Mouse (Mus musculus): ENCODE data around the gene Fam222b. TPM values are rescaled to one million over a fixed set of nuclear protein-coding genes. Genes with fewer than 3 reads are reported as not detected.

Fam222b gene
- polyA plus RNA-seq, 1 experiment from 2014 or later = 12.7 TPM

DNA sequence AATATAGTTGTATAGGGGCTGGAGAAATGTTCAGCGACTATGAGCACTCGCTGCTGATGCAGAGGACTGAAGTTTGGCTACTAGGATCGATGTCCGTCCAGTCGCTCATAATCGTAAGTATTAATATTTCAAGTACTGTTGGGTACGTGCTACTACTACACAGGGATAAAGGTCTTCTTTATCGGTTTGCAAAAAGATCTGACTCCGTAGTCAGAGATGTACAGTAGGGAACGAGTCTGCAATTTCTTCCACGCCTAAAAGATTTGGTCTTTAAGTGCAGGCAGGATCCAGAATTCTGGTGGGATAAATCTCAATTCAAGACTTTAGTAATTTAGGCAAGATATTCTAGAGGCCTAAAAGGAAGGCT, 340 bp upstream of the Fam222b start:
- WGBS = 59% methylated on average over 11 of the region's 11 CpGs
- ATAC-seq (ENCODE audit: insufficient number of reproducible peaks, insufficient read depth, low FRiP score, low TSS enrichment, low read depth) = no peak
- Histone ChIP-seq H3K4me2 (peak overlapping the region; percentile 84), H3K36me3 (no peaks in the 10 kb centered on the region; the same call in 1 of the 2 replicates), H3K27me3 (no peaks in the 10 kb centered on the region), H3K4me1 (replicated peaks) (peaks cover 21% of the 10 kb centered on the region), H3K27ac (no peak overlapping the region), H3K4me3 (replicated peaks) (peak overlapping the region; percentile 83), H3K9ac (replicated peaks) (peak overlapping the region; percentile 83; the same call in 1 of the 2 replicates), H3K9me3 (no peaks in the 10 kb centered on the region)

DNA sequence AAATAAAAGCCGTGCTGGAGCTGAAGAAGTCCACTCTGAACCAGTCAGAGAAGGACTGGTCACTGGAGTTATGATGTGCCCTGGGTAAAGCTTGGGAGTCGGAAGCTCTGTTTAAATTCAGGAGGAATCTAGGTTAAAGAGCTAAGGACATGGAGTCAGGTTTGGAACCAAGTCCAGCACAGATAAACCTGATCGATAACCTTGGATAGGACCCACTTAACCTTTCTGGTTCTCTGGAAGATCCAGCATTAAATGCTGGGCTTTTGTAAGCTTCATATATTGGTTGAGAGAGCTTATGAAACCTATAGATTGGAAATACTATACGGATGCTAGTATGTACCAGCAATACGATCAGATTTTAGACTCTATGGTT, 670 bp downstream of the Fam222b start:
- peak overlapping the region; percentile 83 for H3K9ac ChIP-seq (replicated peaks)
- peaks cover 21% of the 10 kb centered on the region for H3K4me1 ChIP-seq (replicated peaks)
- no peaks in the 10 kb centered on the region for H3K27me3 ChIP-seq
- H3K9me3 ChIP-seq = no peaks in the 10 kb centered on the region
- ATAC-seq (ENCODE audit: insufficient number of reproducible peaks, insufficient read depth, low FRiP score, low TSS enrichment, low read depth) = no peak
- no peak overlapping the region for H3K27ac ChIP-seq
- WGBS = 30% methylated on average over 5 of the region's 5 CpGs
- no peaks in the 10 kb centered on the region; the same call in 1 of the 2 replicates for H3K36me3 ChIP-seq
- peak overlapping the region; percentile 84 for H3K4me2 ChIP-seq
- H3K4me3 ChIP-seq (replicated peaks) = peak overlapping the region; percentile 83

DNA sequence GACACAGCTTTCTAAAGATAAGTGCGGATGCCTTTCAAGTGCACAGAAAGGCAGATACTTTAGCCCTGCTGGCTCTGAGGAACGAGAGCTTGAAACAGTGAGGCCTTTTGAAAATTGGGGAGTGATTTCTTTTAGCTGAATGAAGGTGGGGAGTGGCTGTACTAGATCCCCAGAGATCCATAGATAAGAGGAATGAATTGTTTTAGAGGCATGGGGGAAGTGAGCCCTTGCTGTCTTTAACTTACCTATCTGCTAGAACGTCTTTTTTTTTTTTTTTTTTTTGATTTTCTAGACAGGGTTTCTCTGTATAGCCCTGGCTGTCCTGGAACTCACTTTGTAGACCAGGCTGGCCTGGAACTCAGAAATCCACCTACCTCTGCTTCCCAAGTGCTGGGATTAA, 2.6 kb downstream of the Fam222b start:
- peak overlapping the region; percentile 42; the same call in 1 of the 2 replicates for H3K9ac ChIP-seq (replicated peaks)
- 68% methylated on average over 3 of the region's 3 CpGs for WGBS
- peaks cover 21% of the 10 kb centered on the region for H3K4me1 ChIP-seq (replicated peaks)
- peak overlapping the region; percentile 84 for H3K4me2 ChIP-seq
- no peaks in the 10 kb centered on the region for H3K27me3 ChIP-seq
- H3K4me3 ChIP-seq (replicated peaks) = 0 out of 2 replicates have a peak overlapping the region, but pooled peaks have one; percentile 6
- no peak for ATAC-seq (ENCODE audit: insufficient number of reproducible peaks, insufficient read depth, low FRiP score, low TSS enrichment, low read depth)
- no peak overlapping the region for H3K27ac ChIP-seq
- peaks cover 9% of the 10 kb centered on the region; the same call in 1 of the 2 replicates for H3K36me3 ChIP-seq
- no peaks in the 10 kb centered on the region for H3K9me3 ChIP-seq

DNA sequence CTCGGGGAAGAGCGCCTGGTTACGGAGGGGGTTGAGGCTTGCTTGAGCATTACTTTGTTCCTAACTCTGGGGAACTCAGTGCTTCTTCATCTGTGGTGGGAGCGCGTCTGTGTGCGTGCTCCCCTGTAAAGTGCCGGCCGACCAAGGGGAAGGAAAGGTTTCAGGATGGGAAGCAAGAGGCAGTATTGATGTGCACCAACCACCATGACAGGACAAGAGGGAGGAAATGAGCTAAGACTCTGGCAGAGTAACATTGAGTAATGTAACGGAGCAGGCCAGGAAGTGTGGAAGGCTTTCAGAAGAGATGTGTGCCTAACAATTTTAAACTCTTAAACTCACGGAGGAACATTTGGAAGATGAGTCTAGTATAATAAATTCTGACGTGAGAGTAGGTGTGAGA, 6.3 kb downstream of the Fam222b start:
- Histone ChIP-seq H3K9me3 (no peaks in the 10 kb centered on the region), H3K36me3 (peaks cover 16% of the 10 kb centered on the region; the same call in 1 of the 2 replicates), H3K27me3 (no peaks in the 10 kb centered on the region), H3K27ac (no peak overlapping the region), H3K4me2 (no peak overlapping the region), H3K4me1 (replicated peaks) (peaks cover 13% of the 10 kb centered on the region), H3K9ac (replicated peaks) (no peak overlapping the region), H3K4me3 (replicated peaks) (no peak overlapping the region)
- WGBS = 92% methylated on average over 11 of the region's 11 CpGs
- ATAC-seq (ENCODE audit: insufficient number of reproducible peaks, insufficient read depth, low FRiP score, low TSS enrichment, low read depth) = no peak

DNA sequence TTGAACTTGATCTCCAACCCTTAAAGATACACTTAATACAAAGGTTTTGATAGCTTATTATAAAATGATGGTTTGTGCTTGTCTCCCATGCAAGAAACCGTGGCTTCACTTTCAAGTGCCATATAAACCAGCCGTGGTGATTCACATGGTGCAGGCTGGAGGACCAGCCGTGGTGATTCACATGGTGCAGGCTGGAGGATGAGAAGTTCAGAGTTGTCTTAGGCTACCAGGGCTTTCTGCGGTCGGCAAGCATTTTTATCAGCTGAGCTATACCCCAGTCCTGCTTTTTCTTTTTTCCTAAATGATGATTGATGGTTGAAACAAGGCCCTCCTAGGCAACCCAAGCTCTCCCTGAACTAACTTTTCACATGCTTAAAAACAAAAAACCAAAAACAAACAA, 7.7 kb downstream of the Fam222b start:
- 89% methylated on average over 5 of the region's 5 CpGs for WGBS
- Histone ChIP-seq H3K36me3 (peaks cover 26% of the 10 kb centered on the region), H3K4me2 (no peak overlapping the region), H3K27me3 (no peaks in the 10 kb centered on the region), H3K4me3 (replicated peaks) (no peak overlapping the region), H3K9me3 (no peaks in the 10 kb centered on the region), H3K27ac (no peak overlapping the region), H3K4me1 (replicated peaks) (no peaks in the 10 kb centered on the region; the same call in 1 of the 2 replicates), H3K9ac (replicated peaks) (no peak overlapping the region)
- no peak for ATAC-seq (ENCODE audit: insufficient number of reproducible peaks, insufficient read depth, low FRiP score, low TSS enrichment, low read depth)

DNA sequence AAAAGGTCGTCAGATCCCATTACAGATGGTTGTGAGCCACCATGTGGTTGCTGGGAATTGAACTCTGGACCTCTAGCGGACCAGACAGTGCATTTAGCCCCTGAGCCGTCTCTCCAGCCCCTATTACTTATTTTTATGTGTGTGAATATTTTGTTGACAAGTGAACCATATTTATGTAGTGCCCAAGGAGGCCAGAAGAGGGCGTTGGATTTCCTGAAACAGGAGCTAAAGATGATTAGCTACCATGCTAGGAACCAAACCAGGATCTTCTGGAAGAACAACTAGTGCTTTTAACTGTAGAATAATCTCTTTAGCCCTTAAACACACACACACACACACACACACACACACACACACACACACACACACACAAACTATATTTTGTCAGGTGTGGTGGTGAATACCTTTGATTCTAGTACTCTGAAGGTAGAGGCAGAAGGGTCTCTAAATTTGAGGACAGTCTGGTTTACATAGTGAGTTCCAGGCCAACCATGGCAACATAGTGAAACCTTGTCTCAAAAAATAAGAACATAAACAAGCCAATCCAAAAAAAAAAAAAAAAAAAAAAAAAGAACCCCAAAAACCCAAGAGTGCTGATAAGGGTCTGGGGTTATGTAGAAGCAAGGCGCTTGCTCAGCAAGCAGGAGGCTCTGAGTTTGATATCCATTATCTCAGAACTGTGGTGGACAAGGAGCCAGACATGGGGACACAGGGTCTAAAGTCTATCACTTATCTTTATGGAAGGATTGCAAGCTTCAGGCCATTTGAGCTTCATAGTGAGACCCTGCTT, 8.7 kb downstream of the Fam222b start:
- H3K4me3 ChIP-seq (replicated peaks) = no peak overlapping the region
- no peak for ATAC-seq (ENCODE audit: insufficient number of reproducible peaks, insufficient read depth, low FRiP score, low TSS enrichment, low read depth)
- H3K27me3 ChIP-seq = no peaks in the 10 kb centered on the region
- 0 out of 2 replicates have a peak, but pooled peaks cover 3% of the 10 kb centered on the region for H3K9me3 ChIP-seq
- H3K4me2 ChIP-seq = no peak overlapping the region
- 66% methylated on average over 5 of the region's 5 CpGs for whole genome bisulfite sequencing
- H3K9ac ChIP-seq (replicated peaks) = no peak overlapping the region
- no peak overlapping the region for H3K27ac ChIP-seq
- H3K4me1 ChIP-seq (replicated peaks) = no peaks in the 10 kb centered on the region
- peaks cover 31% of the 10 kb centered on the region for H3K36me3 ChIP-seq

DNA sequence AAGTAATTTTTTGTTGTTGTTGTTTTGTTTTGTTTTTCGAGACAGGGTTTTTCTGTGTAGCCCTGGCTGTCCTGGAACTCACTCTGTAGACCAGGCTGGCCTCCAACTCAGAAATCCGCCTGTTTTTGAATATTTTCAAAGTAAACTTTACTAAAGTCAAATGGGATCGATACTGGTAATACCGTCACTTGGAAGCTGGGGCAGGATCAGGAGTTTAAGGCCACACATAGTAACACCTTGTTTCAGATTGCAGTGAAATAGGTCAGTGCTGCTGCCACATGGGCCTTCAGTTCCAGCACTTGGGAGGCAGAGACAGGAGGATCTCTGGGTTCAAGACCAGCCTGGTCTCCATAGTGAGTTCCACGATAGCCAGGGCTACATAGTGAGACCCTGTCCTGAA, 10.0 kb downstream of the Fam222b start:
- H3K4me1 ChIP-seq (replicated peaks) = 0 out of 2 replicates have a peak, but pooled peaks cover 3% of the 10 kb centered on the region
- no peaks in the 10 kb centered on the region for H3K27me3 ChIP-seq
- 94% methylated on average over 5 of the region's 5 CpGs for WGBS
- no peak overlapping the region for H3K27ac ChIP-seq
- ATAC-seq (ENCODE audit: insufficient number of reproducible peaks, insufficient read depth, low FRiP score, low TSS enrichment, low read depth) = no peak
- no peak overlapping the region for H3K4me2 ChIP-seq
- H3K9me3 ChIP-seq = 0 out of 2 replicates have a peak, but pooled peaks cover 3% of the 10 kb centered on the region
- H3K9ac ChIP-seq (replicated peaks) = no peak overlapping the region
- H3K36me3 ChIP-seq = peaks cover 31% of the 10 kb centered on the region
- no peak overlapping the region for H3K4me3 ChIP-seq (replicated peaks)

DNA sequence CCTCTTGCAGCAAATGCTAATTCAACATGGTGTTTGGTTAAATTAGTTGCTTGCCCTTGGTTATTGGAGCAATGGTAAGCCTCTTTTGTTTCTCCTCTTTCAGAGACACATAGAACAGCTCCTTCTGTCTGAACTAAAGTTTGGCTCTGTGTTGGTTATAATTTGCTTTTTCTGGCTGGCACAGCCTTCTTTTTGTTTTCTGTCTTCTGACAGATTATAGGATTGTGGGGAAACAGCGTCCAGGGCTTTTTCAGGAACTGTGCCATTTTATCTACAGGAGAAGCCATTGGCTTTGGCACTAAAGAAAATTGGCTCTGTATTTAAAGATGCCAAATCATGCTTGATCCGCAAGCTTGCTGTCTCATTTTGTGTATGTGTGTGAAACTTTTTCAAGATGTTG, 19.2 kb downstream of the Fam222b start:
- WGBS = 93% methylated on average over 2 of the region's 2 CpGs
- H3K9ac ChIP-seq (replicated peaks) = no peak overlapping the region
- no peaks in the 10 kb centered on the region for H3K27me3 ChIP-seq
- no peaks in the 10 kb centered on the region for H3K36me3 ChIP-seq
- no peak for ATAC-seq (ENCODE audit: insufficient number of reproducible peaks, insufficient read depth, low FRiP score, low TSS enrichment, low read depth)
- H3K4me1 ChIP-seq (replicated peaks) = peaks cover 21% of the 10 kb centered on the region
- H3K4me2 ChIP-seq = no peak overlapping the region
- no peak overlapping the region for H3K4me3 ChIP-seq (replicated peaks)
- 0 out of 2 replicates have a peak overlapping the region, but pooled peaks have one; percentile 5 for H3K27ac ChIP-seq
- H3K9me3 ChIP-seq = no peaks in the 10 kb centered on the region

DNA sequence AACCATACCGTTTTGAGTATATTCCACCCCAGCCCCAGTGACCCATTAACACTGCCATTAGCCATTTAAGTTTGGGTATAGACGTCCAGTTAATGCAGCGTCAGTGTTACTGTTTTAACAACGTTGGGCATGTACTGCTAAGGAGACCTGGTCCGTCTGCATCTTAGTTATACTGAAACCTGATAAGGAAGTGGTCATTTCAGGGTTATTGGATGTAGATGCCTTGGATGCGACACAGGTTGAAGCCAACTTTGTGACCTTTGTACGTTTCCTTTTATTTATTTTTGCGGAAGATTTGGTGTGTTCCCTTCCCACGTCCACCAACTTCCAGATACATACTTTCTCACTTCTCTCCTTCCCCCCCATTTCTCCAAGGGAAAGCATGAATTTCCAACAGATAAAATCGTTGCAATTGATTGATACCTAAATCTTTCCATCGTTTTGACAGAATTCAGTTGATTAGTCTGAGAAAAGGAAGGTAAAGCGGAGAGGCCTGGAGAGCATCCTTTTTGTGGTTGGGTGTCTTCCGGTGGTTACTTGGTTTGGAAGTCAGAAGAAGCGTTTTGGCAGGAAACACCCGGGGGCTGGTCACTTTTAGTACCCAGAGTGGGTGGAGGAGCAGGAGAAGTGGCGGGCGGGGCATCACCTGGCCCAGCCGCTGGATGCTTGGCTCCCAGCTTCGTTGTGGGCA, 20.4 kb downstream of the Fam222b start:
- peak overlapping the region; percentile 88 for H3K27ac ChIP-seq
- H3K4me3 ChIP-seq (replicated peaks) = peak overlapping the region; percentile 75
- 10% methylated on average over 19 of the region's 19 CpGs for WGBS
- H3K4me2 ChIP-seq = peak overlapping the region; percentile 76
- no peaks in the 10 kb centered on the region for H3K36me3 ChIP-seq
- no peaks in the 10 kb centered on the region for H3K9me3 ChIP-seq
- no peaks in the 10 kb centered on the region for H3K27me3 ChIP-seq
- peaks cover 19% of the 10 kb centered on the region for H3K4me1 ChIP-seq (replicated peaks)
- peak overlapping the region; percentile 84 for H3K9ac ChIP-seq (replicated peaks)
- no peak for ATAC-seq (ENCODE audit: insufficient number of reproducible peaks, insufficient read depth, low FRiP score, low TSS enrichment, low read depth)

DNA sequence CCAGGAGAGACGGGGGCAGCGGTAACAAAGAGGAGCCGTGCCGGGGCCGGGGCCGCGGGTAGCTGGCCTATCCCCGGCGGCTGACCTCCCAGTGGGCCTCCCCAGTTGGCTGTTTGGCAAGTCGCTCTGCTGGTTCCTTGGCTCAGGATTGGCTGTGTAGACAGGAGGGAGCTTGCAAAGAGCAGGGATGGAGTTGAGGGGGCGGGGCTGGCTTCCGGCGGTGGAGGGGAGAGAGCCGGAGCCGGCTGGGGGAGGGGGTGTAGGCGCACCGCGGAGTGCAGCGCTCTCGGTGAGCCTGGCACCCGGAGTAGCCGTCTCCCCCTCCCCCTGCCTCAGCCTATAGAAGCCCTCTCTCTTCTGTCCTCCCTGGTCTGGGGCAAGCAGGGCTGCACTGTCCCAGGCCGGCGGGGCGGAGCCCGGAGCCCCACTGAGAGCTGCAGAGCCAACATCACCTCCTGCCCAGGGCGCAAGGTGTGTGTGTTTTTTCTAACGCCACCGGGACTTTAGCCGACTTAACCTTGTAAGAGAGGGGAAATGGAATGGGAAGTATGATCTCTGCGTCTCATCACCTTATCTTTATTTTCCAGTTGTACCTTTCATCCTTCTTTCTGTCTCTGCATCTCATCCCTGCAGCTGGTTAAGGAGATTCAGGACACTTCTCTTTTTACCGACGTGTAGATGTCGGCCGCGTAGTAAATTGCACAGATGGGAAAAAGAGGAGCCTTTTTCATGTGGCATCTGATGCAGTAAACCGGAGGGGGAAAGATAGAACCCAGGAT, 21.1 kb downstream of the Fam222b start:
- Histone ChIP-seq H3K4me2 (peak overlapping the region; percentile 76), H3K36me3 (no peaks in the 10 kb centered on the region), H3K4me1 (replicated peaks) (peaks cover 19% of the 10 kb centered on the region), H3K4me3 (replicated peaks) (peak overlapping the region; percentile 75), H3K27ac (peak overlapping the region; percentile 88), H3K9me3 (no peaks in the 10 kb centered on the region), H3K9ac (replicated peaks) (peak overlapping the region; percentile 84), H3K27me3 (no peaks in the 10 kb centered on the region)
- under 1% methylated on average over 36 of the region's 37 CpGs for WGBS
- peak; percentile 100 for ATAC-seq (ENCODE audit: insufficient number of reproducible peaks, insufficient read depth, low FRiP score, low TSS enrichment, low read depth)

DNA sequence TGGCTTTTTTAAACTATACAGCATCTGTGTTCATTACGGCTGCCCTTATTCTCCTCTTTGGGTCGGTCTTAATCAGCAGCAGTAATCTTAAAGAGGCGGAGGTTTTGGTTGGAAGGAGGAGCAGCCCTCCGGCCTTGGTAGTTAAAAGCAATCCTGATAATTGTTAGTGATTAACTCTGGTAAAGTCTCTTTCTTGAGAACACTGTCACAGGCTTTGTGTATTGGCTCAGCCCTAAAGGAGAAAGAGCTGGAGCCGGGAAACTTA, 21.6 kb downstream of the Fam222b start:
- peak overlapping the region; percentile 84 for H3K9ac ChIP-seq (replicated peaks)
- peak overlapping the region; percentile 88; the same call in 1 of the 2 replicates for H3K27ac ChIP-seq
- 4% methylated on average over 5 of the region's 5 CpGs for WGBS
- H3K27me3 ChIP-seq = no peaks in the 10 kb centered on the region
- H3K36me3 ChIP-seq = no peaks in the 10 kb centered on the region
- peak overlapping the region; percentile 76 for H3K4me2 ChIP-seq
- no peaks in the 10 kb centered on the region for H3K9me3 ChIP-seq
- H3K4me3 ChIP-seq (replicated peaks) = peak overlapping the region; percentile 75
- H3K4me1 ChIP-seq (replicated peaks) = peaks cover 19% of the 10 kb centered on the region
- no peak for ATAC-seq (ENCODE audit: insufficient number of reproducible peaks, insufficient read depth, low FRiP score, low TSS enrichment, low read depth)
